Mouse (Mus musculus) c-Kit-negative CD71-positive TER-119-positive erythroid progenitor cells, embryonic 14.5 days (primary cell): Measurements from ENCODE around the gene Cemip2.

Experiments used
- DNase-seq: peaks from one replicate; pipeline ENCODE4 v3.0.0-alpha.2; 2013; ENCODE audit warnings: low read depth, low spot score

The Cemip2 gene

GRCm38 (mm10) chr19:21814433-21815020 is 36.4 kb downstream of the Cemip2 start:
- DNase-seq = no peak

GRCm38 (mm10) chr19:21816260-21816659 is 38.1 kb downstream of the Cemip2 start:
- DNase-seq = no peak

GRCm38 (mm10) chr19:21818021-21818725 is 40.0 kb downstream of the Cemip2 start:
- DNase-seq = no peak

- DNase-seq = no peak
Observed at GRCm38 (mm10) chr19:21819585-21819984, 41.4 kb downstream of the Cemip2 start.

GRCm38 (mm10) chr19:21820126-21820525 is 42.0 kb downstream of the Cemip2 start:
- DNase-seq = no peak

GRCm38 (mm10) chr19:21821877-21822276 is 43.7 kb downstream of the Cemip2 start:
- DNase-seq = no peak

GRCm38 (mm10) chr19:21824146-21824545 is 46.0 kb downstream of the Cemip2 start:
- DNase-seq = no peak

GRCm38 (mm10) chr19:21825128-21825885 is 47.2 kb downstream of the Cemip2 start:
- no peak for DNase-seq

- DNase-seq = no peak
Observed at GRCm38 (mm10) chr19:21833416-21833992, 55.4 kb downstream of the Cemip2 start.

- no peak for DNase-seq
Observed at GRCm38 (mm10) chr19:21834952-21835351, 56.8 kb downstream of the Cemip2 start.

GRCm38 (mm10) chr19:21850721-21851120 is 72.6 kb downstream of the Cemip2 start:
- no peak for DNase-seq

- no peak for DNase-seq
Observed at GRCm38 (mm10) chr19:21854526-21855228, 76.5 kb downstream of the Cemip2 start.

GRCm38 (mm10) chr19:21855421-21856128 is 77.4 kb downstream of the Cemip2 start:
- DNase-seq = no peak

GRCm38 (mm10) chr19:21858846-21859521 is 80.8 kb downstream of the Cemip2 start:
- DNase-seq = no peak

- DNase-seq = no peak
Observed at GRCm38 (mm10) chr19:21860132-21860531, 82.0 kb downstream of the Cemip2 start.

- DNase-seq = no peak
Observed at GRCm38 (mm10) chr19:21860894-21861293, 82.8 kb downstream of the Cemip2 start.

GRCm38 (mm10) chr19:21862289-21862990 is 84.3 kb downstream of the Cemip2 start:
- no peak for DNase-seq

- no peak for DNase-seq
Observed at GRCm38 (mm10) chr19:21862991-21863931, 85.1 kb downstream of the Cemip2 start.
